Mouse (Mus musculus) forebrain, embryonic 11.5 days (tissue): ENCODE measurements around the gene Cst6. TPM values are rescaled to one million over a fixed set of nuclear protein-coding genes. Genes with fewer than 3 reads are reported as not detected.
"Not testable (repeated sequence)": the region's sequence is repeated elsewhere in the genome, so short reads cannot be mapped to it uniquely, and the experiment has no call there.

ENCODE experiments used
- ATAC-seq: fragments of 200-750 bp; cut with Nextera tagmentation; replicated peaks from 2 replicates; pipeline ENCODE4 v1.8.0; 2017; ENCODE audit warnings: moderate TSS enrichment; ENCODE audit not compliant: low FRiP score
- DNase-seq: peaks from one replicate; pipeline ENCODE4 v3.0.0-alpha.2; 2017; ENCODE audit warnings: low spot score
- H3K27ac ChIP-seq: fragments of 300-500 bp; sonication (generic); 2 replicates; pipeline ENCODE4 v1.5.1; 2014; ENCODE audit warnings: low read depth, low read length
- H3K27me3 ChIP-seq: fragments of 300-500 bp; sonication (generic); 2 replicates; pipeline ENCODE4 v1.6.1; 2014; ENCODE audit warnings: mild to moderate bottlenecking, low read length, mixed read lengths; ENCODE audit not compliant: control insufficient read depth, insufficient read depth
- H3K36me3 ChIP-seq: fragments of 300-500 bp; sonication (generic); 2 replicates; pipeline ENCODE4 v1.6.1; 2014; ENCODE audit warnings: mild to moderate bottlenecking, low read length, moderate library complexity, mixed read lengths; ENCODE audit not compliant: control insufficient read depth, insufficient read depth
- H3K4me1 ChIP-seq: fragments of 300-500 bp; sonication (generic); replicated peaks from 2 replicates; pipeline ENCODE4 v1.6.1; 2014; ENCODE audit warnings: low read length, mixed read lengths; ENCODE audit not compliant: control insufficient read depth, insufficient read depth
- H3K4me2 ChIP-seq: fragments of 300-500 bp; sonication (generic); 2 replicates; pipeline ENCODE4 v1.6.1; 2014; ENCODE audit warnings: low read depth, mild to moderate bottlenecking, low read length, moderate library complexity, mixed read lengths; ENCODE audit not compliant: severe bottlenecking
- H3K4me3 ChIP-seq: fragments of 300-500 bp; sonication (generic); 2 replicates; pipeline ENCODE4 v1.5.1; 2014; ENCODE audit warnings: low read depth, low read length
- H3K9ac ChIP-seq: fragments of 300-500 bp; sonication (generic); 2 replicates; pipeline ENCODE4 v1.6.1; 2014; ENCODE audit warnings: low read length
- H3K9me3 ChIP-seq: fragments of 300-500 bp; sonication (generic); 2 replicates; pipeline ENCODE4 v1.6.1; 2016; ENCODE audit warnings: low read length, mixed read lengths; ENCODE audit not compliant: control insufficient read depth
- WGBS: fragments of 180-500 bp; shearing (Covaris S2); extraction: QIAGEN DNeasy Blood & Tissue Kit; methylation state at CpG from one replicate; pipeline ENCODE4 v1.1.7; 2014; 5-methylcytosine and 5-hydroxymethylcytosine counted together
- polyA plus RNA-seq: library from polyadenylated mRNA; unstranded; fragments of >200 nt; fragmentation: Nextera tagmentation; extraction: Ambion mirVana; gene quantifications from 2 replicates; pipeline ENCODE4 v1.2.1, GENCODE M21; 2014

Cst6 gene
- polyA plus RNA-seq: 0.83 TPM in 1 of 2 replicates, not detected in the other

GRCm38 (mm10) chr19:5349502-5349873, at the start of gene Cst6:
Gene Cst6 (minus strand): TSS chr19:5349574.
- peak within 1 kb of the TSS; percentile 25 for H3K4me3 ChIP-seq
- H3K4me2 ChIP-seq: peak within 1 kb of the TSS; percentile 45
- not testable (repeated sequence) for H3K27me3 ChIP-seq, H3K27ac ChIP-seq, H3K9me3 ChIP-seq, DNase-seq, H3K36me3 ChIP-seq, ATAC-seq, H3K4me1 ChIP-seq
- peak within 1 kb of the TSS; percentile 52 for H3K9ac ChIP-seq
- 61% methylated on average over 6 of the region's 6 CpGs for WGBS

- Histone ChIP-seq H3K9me3 (no peaks in the 10 kb centered on the region), H3K4me3 (no peak overlapping the region), H3K4me1 (no peaks in the 10 kb centered on the region), H3K27me3 (no peaks in the 10 kb centered on the region), H3K9ac (no peak overlapping the region), H3K36me3 (no peaks in the 10 kb centered on the region; the same call in 1 of the 2 replicates), H3K27ac (no peak overlapping the region), H3K4me2 (no peak overlapping the region)
- ATAC-seq (no peak), DNase-seq (no peak)
- WGBS: 75% methylated on average over 4 of the region's 4 CpGs
Measured at GRCm38 (mm10) chr19:5395371-5395770, 46.0 kb upstream of the Cst6 start.

- no peak overlapping the region for H3K4me3 ChIP-seq
- H3K9ac ChIP-seq: no peak overlapping the region
- H3K36me3 ChIP-seq: no peaks in the 10 kb centered on the region; the same call in 1 of the 2 replicates
- WGBS: 60% methylated on average over 10 of the region's 10 CpGs
- no peaks in the 10 kb centered on the region for H3K9me3 ChIP-seq
- ATAC-seq (no peak), DNase-seq (no peak)
- no peaks in the 10 kb centered on the region for H3K27me3 ChIP-seq
- peaks cover 8% of the 10 kb centered on the region for H3K4me1 ChIP-seq
- no peak overlapping the region for H3K4me2 ChIP-seq
- no peak overlapping the region for H3K27ac ChIP-seq
Measured at GRCm38 (mm10) chr19:5394168-5394567, 44.8 kb upstream of the Cst6 start.

- Histone ChIP-seq H3K4me3 (no peak overlapping the region), H3K36me3 (no peaks in the 10 kb centered on the region; the same call in 1 of the 2 replicates), H3K9me3 (no peaks in the 10 kb centered on the region), H3K4me2 (no peak overlapping the region), H3K9ac (no peak overlapping the region), H3K27me3 (no peaks in the 10 kb centered on the region), H3K4me1 (peaks cover 8% of the 10 kb centered on the region), H3K27ac (no peak overlapping the region)
- ATAC-seq (no peak), DNase-seq (no peak)
- 76% methylated on average over 4 of the region's 4 CpGs for WGBS
Measured at GRCm38 (mm10) chr19:5392892-5393291, 43.5 kb upstream of the Cst6 start.

GRCm38 (mm10) chr19:5390416-5390815, 41.0 kb upstream of the Cst6 start:
- no peaks in the 10 kb centered on the region for H3K9me3 ChIP-seq
- ATAC-seq: no peak
- H3K4me1 ChIP-seq: peaks cover 18% of the 10 kb centered on the region
- 86% methylated on average over 8 of the region's 8 CpGs for WGBS
- H3K27ac ChIP-seq: no peak overlapping the region
- DNase-seq: no peak
- H3K9ac ChIP-seq: no peak overlapping the region
- H3K4me2 ChIP-seq: no peak overlapping the region; the same call in 1 of the 2 replicates
- no peak overlapping the region for H3K4me3 ChIP-seq
- no peaks in the 10 kb centered on the region for H3K27me3 ChIP-seq
- H3K36me3 ChIP-seq: no peaks in the 10 kb centered on the region; the same call in 1 of the 2 replicates

- Histone ChIP-seq H3K9me3 (no peaks in the 10 kb centered on the region), H3K36me3 (no peaks in the 10 kb centered on the region; the same call in 1 of the 2 replicates), H3K4me3 (peak overlapping the region; percentile 99), H3K4me1 (peaks cover 18% of the 10 kb centered on the region), H3K9ac (peak overlapping the region; percentile 35; the same call in 1 of the 2 replicates), H3K4me2 (peak overlapping the region; percentile 91), H3K27me3 (no peaks in the 10 kb centered on the region), H3K27ac (no peak overlapping the region)
- DNase-seq: peak; percentile 56
- no peak for ATAC-seq
- 62% methylated on average over 12 of the region's 12 CpGs for WGBS
Measured at GRCm38 (mm10) chr19:5389647-5390046, 40.3 kb upstream of the Cst6 start.

GRCm38 (mm10) chr19:5388588-5389242, 39.3 kb upstream of the Cst6 start, which contains the start of gene Sart1:
Gene Sart1 (minus strand): TSS chr19:5388703.
- WGBS: 2% methylated on average over 42 of the region's 43 CpGs
- Histone ChIP-seq H3K27ac (peak within 1 kb of the TSS; percentile 66; the same call in 1 of the 2 replicates), H3K4me1 (peaks cover 18% of the 10 kb centered on the region), H3K36me3 (peaks cover 7% of the 10 kb centered on the region; the same call in 1 of the 2 replicates), H3K4me2 (peak within 1 kb of the TSS; percentile 91), H3K9me3 (no peaks in the 10 kb centered on the region), H3K4me3 (peak within 1 kb of the TSS; percentile 99), H3K27me3 (no peaks in the 10 kb centered on the region), H3K9ac (peak within 1 kb of the TSS; percentile 87)
- DNase-seq (peak; percentile 96), ATAC-seq (peak; percentile 96)

- H3K4me1 ChIP-seq: peaks cover 18% of the 10 kb centered on the region
- peak overlapping the region; percentile 91 for H3K4me2 ChIP-seq
- peak overlapping the region; percentile 99 for H3K4me3 ChIP-seq
- no peaks in the 10 kb centered on the region for H3K27me3 ChIP-seq
- H3K9ac ChIP-seq: peak overlapping the region; percentile 87
- H3K27ac ChIP-seq: peak overlapping the region; percentile 51; the same call in 1 of the 2 replicates
- no peaks in the 10 kb centered on the region for H3K9me3 ChIP-seq
- WGBS: under 1% methylated on average over 43 of the region's 43 CpGs
- DNase-seq (peak; percentile 76), ATAC-seq (peak; percentile 69)
- peaks cover 13% of the 10 kb centered on the region; the same call in 1 of the 2 replicates for H3K36me3 ChIP-seq
Measured at GRCm38 (mm10) chr19:5388011-5388441, 38.7 kb upstream of the Cst6 start.
